Mouse (Mus musculus): Measurements from ENCODE around the gene Hs3st3a1. TPM values are rescaled to one million over a fixed set of nuclear protein-coding genes. Genes with fewer than 3 reads are reported as not detected.
A peak's percentile ranks its signal among the peaks of the same experiment; 100 is the strongest.

Hs3st3a1 gene
- polyA plus RNA-seq (2012; rRNA removed) (0.12 and 0.20 TPM in 2 replicates), polyA plus RNA-seq (2014; fragmentation: Nextera tagmentation; extraction: Ambion mirVana) (0.06 and 0.16 TPM in 2 replicates)

- Histone ChIP-seq H3K9me3 (ENCODE audit: control insufficient read depth, low read length) (no peaks in the 10 kb centered on the region), H3K4me1 (replicated peaks; ENCODE audit: control insufficient read depth in 2 of 2, insufficient read depth in 2 of 2, low read length in 1 of 2) (no peaks in the 10 kb centered on the region), H3K36me3 (replicated peaks; ENCODE audit: control insufficient read depth, insufficient read depth, low read depth) (no peaks in the 10 kb centered on the region), H3K9ac (replicated peaks) (no peak within 1 kb of the TSS), H3K27me3 (ENCODE audit: control insufficient read depth, insufficient read depth, low read length) (peaks cover 30% of the 10 kb centered on the region), H3K4me2 (ENCODE audit: low read depth) (peak within 1 kb of the TSS; percentile 67), H3K4me3 (ENCODE audit: insufficient read depth in 1 of 2, low read depth in 2 of 2, low read length in 2 of 2) (peak within 1 kb of the TSS; percentile 28 to 44), H3K27ac (no peak within 1 kb of the TSS)
- 1% methylated on average over 34 of the region's 36 CpGs for WGBS (ENCODE audit: insufficient replicate concordance)
- no peak for TF ChIP-seq CTCF (IDR thresholded peaks at IDR 0.05; ENCODE audit: low read depth)
- TF ChIP-seq EP300 (IDR thresholded peaks at IDR 0.05; ENCODE audit: low read depth), result no peak
- ATAC-seq (ENCODE audit: insufficient read depth) (peak; percentile 55), DNase-seq (ENCODE audit: low read depth in 3 of 3, low spot score in 3 of 3) (peak in 2 of 3 experiments; percentile 3 to 20)
Observed at GRCm38 (mm10) chr11:64434611-64435545, at the start of gene Hs3st3a1. Gene Hs3st3a1, plus strand, starts transcription at chr11:64435332.

DNA sequence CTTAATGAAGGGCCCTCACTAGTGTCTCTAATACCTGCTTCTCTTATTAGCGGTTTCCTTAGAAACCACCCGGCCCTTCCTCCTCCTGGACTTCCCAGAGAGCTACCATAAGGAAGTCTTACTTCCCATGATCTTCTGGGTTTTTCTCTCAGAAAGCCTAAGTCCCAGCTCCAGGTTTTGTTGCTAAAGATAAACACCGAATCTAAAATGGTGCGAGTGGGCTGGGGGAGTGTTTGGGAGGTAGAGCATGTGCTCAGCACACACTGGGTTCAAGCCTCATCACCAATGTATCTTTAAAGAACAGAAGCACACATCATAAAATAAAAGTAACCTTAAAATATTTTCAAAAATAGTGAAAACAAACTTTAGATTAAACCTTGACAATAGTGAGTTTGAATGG, 48.8 kb upstream of the Hs3st3a1 start:
- Histone ChIP-seq H3K4me3 (ENCODE audit: insufficient read depth in 1 of 2, low read depth in 2 of 2, low read length in 2 of 2) (no peak overlapping the region), H3K9ac (replicated peaks) (no peak overlapping the region), H3K27me3 (ENCODE audit: control insufficient read depth, insufficient read depth, low read length) (no peaks in the 10 kb centered on the region), H3K9me3 (ENCODE audit: control insufficient read depth, low read length) (no peaks in the 10 kb centered on the region), H3K36me3 (replicated peaks; ENCODE audit: control insufficient read depth, insufficient read depth, low read depth) (no peaks in the 10 kb centered on the region), H3K27ac (no peak overlapping the region), H3K4me2 (ENCODE audit: low read depth) (no peak overlapping the region), H3K4me1 (replicated peaks; ENCODE audit: control insufficient read depth in 2 of 2, insufficient read depth in 2 of 2, low read length in 1 of 2) (no peaks in the 10 kb centered on the region)
- no peak for TF ChIP-seq EP300 (IDR thresholded peaks at IDR 0.05; ENCODE audit: low read depth)
- TF ChIP-seq CTCF (IDR thresholded peaks at IDR 0.05; ENCODE audit: low read depth), result no peak
- WGBS (ENCODE audit: insufficient replicate concordance), result 73% methylated on average over 4 of the region's 4 CpGs
- DNase-seq (ENCODE audit: low read depth in 3 of 3, low spot score in 3 of 3) (no peak), ATAC-seq (ENCODE audit: insufficient read depth) (no peak)

GRCm38 (mm10) chr11:64396331-64396881, 38.7 kb upstream of the Hs3st3a1 start:
- Histone ChIP-seq H3K4me2 (ENCODE audit: low read depth) (no peak overlapping the region; the same call in 1 of the 2 replicates), H3K4me3 (ENCODE audit: insufficient read depth in 1 of 2, low read depth in 2 of 2, low read length in 2 of 2) (no peak overlapping the region)
- 15% methylated on average over 7 of the region's 7 CpGs for WGBS (ENCODE audit: insufficient replicate concordance)

GRCm38 (mm10) chr11:64396949-64397348, 38.2 kb upstream of the Hs3st3a1 start:
- H3K27ac ChIP-seq, result no peak overlapping the region
- 43% methylated on average over 6 of the region's 6 CpGs for WGBS (ENCODE audit: insufficient replicate concordance)
- H3K9me3 ChIP-seq (ENCODE audit: control insufficient read depth, low read length), result no peaks in the 10 kb centered on the region
- no peaks in the 10 kb centered on the region for H3K36me3 ChIP-seq (replicated peaks; ENCODE audit: control insufficient read depth, insufficient read depth, low read depth)
- no peaks in the 10 kb centered on the region for H3K4me1 ChIP-seq (replicated peaks; ENCODE audit: control insufficient read depth in 2 of 2, insufficient read depth in 2 of 2, low read length in 1 of 2)
- no peak overlapping the region for H3K9ac ChIP-seq (replicated peaks)
- ATAC-seq (ENCODE audit: insufficient read depth), result no peak
- H3K4me3 ChIP-seq (ENCODE audit: insufficient read depth in 1 of 2, low read depth in 2 of 2, low read length in 2 of 2), result no peak overlapping the region
- H3K4me2 ChIP-seq (ENCODE audit: low read depth), result no peak overlapping the region
- DNase-seq (ENCODE audit: low read depth in 3 of 3, low spot score in 3 of 3), result no peak
- TF ChIP-seq EP300 (IDR thresholded peaks at IDR 0.05; ENCODE audit: low read depth), result no peak
- no peak for TF ChIP-seq CTCF (IDR thresholded peaks at IDR 0.05; ENCODE audit: low read depth)
- no peaks in the 10 kb centered on the region for H3K27me3 ChIP-seq (ENCODE audit: control insufficient read depth, insufficient read depth, low read length)

More at GRCm38 (mm10) chr11:64396331-64396881, 38.7 kb upstream of the Hs3st3a1 start:
- Histone ChIP-seq H3K4me1 (replicated peaks; ENCODE audit: control insufficient read depth in 2 of 2, insufficient read depth in 2 of 2, low read length in 1 of 2) (no peaks in the 10 kb centered on the region), H3K9ac (replicated peaks) (no peak overlapping the region), H3K27me3 (ENCODE audit: control insufficient read depth, insufficient read depth, low read length) (no peaks in the 10 kb centered on the region), H3K9me3 (ENCODE audit: control insufficient read depth, low read length) (no peaks in the 10 kb centered on the region), H3K36me3 (replicated peaks; ENCODE audit: control insufficient read depth, insufficient read depth, low read depth) (no peaks in the 10 kb centered on the region), H3K27ac (no peak overlapping the region)
- DNase-seq (ENCODE audit: low read depth in 3 of 3, low spot score in 3 of 3) (no peak), ATAC-seq (ENCODE audit: insufficient read depth) (no peak)
- no peak for TF ChIP-seq CTCF (IDR thresholded peaks at IDR 0.05; ENCODE audit: low read depth)

GRCm38 (mm10) chr11:64397612-64398011, 37.5 kb upstream of the Hs3st3a1 start:
- Histone ChIP-seq H3K4me2 (ENCODE audit: low read depth) (no peak overlapping the region), H3K36me3 (replicated peaks; ENCODE audit: control insufficient read depth, insufficient read depth, low read depth) (no peaks in the 10 kb centered on the region), H3K27ac (no peak overlapping the region), H3K4me3 (ENCODE audit: insufficient read depth in 1 of 2, low read depth in 2 of 2, low read length in 2 of 2) (no peak overlapping the region), H3K9ac (replicated peaks) (no peak overlapping the region), H3K27me3 (ENCODE audit: control insufficient read depth, insufficient read depth, low read length) (no peaks in the 10 kb centered on the region), H3K4me1 (replicated peaks; ENCODE audit: control insufficient read depth in 2 of 2, insufficient read depth in 2 of 2, low read length in 1 of 2) (no peaks in the 10 kb centered on the region), H3K9me3 (ENCODE audit: control insufficient read depth, low read length) (no peaks in the 10 kb centered on the region)
- WGBS (ENCODE audit: insufficient replicate concordance), result 57% methylated on average over 3 of the region's 3 CpGs
- ATAC-seq (ENCODE audit: insufficient read depth) (no peak), DNase-seq (ENCODE audit: low read depth in 3 of 3, low spot score in 3 of 3) (no peak)
- TF ChIP-seq CTCF (IDR thresholded peaks at IDR 0.05; ENCODE audit: low read depth), result no peak
- no peak for TF ChIP-seq EP300 (IDR thresholded peaks at IDR 0.05; ENCODE audit: low read depth)
